Mouse (Mus musculus) embryonic fibroblast, embryonic 13.5 days (primary cell): ENCODE measurements at regions not wholly inside any gene's neighbourhood (a gene's known extent, or its start where the extent isn't known, plus 50 kb on each side); places are given as distances from the start of the nearest gene placed in this dataset.

ENCODE experiments used
- CTCF ChIP-seq: IDR thresholded peaks from 2 replicates; pipeline ENCODE4 v1.5.1; 2011; ENCODE audit warnings: mild to moderate bottlenecking, control low read depth, low read length, moderate library complexity, borderline replicate concordance; ENCODE audit not compliant: insufficient read depth
- POLR2A ChIP-seq: IDR thresholded peaks from 2 replicates; pipeline ENCODE4 v1.6.1; 2011; ENCODE audit warnings: low read depth, mild to moderate bottlenecking, control low read depth, low read length, moderate library complexity

GRCm38 (mm10) chr10:96333224-96333623, 196.8 kb downstream of the Gm5426 start:
- TF ChIP-seq CTCF (no peak), POLR2A (no peak)
